Mouse (Mus musculus): ENCODE results near the gene Sesn2. TPM values are rescaled to one million over a fixed set of nuclear protein-coding genes. Genes with fewer than 3 reads are reported as not detected.
A peak's percentile ranks its signal among the peaks of the same experiment; 100 is the strongest.

Sesn2 gene
- total RNA-seq, 2 experiments from 2014 or later, result 13.1 to 13.3 TPM

DNA sequence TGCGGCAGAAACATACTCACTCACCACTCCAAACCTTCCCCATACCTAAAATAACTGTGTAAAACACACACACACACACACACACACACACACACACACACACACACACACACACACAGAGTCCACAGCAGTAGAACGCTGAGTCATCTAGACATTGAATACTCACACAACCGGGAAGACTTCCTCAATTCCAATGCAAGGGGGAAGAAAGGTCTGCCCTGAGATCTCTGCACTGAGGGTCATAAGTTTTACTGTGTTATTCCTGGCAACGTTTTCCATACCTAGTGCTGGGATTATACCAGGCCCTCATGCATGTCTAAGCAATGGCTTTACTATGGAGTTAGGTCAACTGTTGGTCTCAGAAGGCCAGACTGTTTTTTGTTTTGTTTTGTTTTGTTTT lies 19.0 kb upstream of the Sesn2 start:
- TF ChIP-seq CTCF (conservative IDR thresholded peaks at IDR 0.05), result no peak
- Histone ChIP-seq H3K4me3 (no peak overlapping the region), H3K27ac (no peak overlapping the region)
- DNase-seq (ENCODE audit: low spot score in 2 of 2), result no peak

DNA sequence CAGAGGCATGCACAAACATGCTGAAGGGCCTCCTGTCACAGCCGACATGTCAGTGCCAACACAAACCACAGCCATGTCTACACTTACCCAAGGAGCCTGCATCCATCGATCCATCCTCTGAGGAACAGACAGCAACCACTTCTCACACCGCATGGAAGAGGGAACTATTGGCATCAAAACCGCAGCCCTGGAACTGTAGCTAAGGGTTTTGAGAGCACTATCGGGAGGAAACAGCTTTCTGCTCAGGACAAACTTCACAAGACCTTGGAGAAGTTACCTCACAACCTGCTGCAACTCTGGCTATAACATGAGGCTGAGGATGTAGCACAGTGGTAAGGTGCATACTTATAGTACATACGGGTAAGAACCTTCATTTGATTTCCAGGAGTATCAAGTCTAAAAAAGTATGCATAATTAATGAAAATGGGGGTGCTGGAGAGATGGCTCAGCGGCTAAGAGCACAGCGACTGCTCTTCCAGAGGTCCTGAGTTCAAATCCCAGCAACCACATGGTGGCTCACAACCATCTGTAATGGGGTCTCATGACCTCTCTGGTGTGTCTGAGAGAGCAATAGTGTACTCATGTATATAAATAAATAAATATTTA lies 17.7 kb upstream of the Sesn2 start:
- Histone ChIP-seq H3K4me3 (no peak overlapping the region), H3K27ac (no peak overlapping the region)
- no peak for DNase-seq (ENCODE audit: low spot score in 2 of 2)
- no peak for TF ChIP-seq CTCF (conservative IDR thresholded peaks at IDR 0.05)

DNA sequence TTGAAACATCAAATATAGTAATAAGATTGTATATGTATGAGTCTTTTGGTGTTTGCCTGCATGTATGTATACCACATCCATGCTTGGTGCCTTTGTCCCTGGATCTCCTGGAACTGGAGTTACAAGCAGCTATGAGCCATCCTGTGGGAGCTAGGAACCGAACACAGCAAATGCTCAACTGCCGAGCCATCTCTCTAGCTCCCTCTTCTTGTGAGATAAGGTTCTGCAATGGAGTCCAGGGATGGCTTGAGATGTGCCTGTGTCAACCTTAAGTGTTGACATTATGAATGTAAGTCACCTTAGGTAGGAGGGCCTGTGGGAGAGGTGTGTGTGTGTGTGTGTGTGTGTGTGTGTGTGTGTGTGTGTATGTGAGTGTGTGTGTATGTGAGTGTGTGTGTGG lies 16.4 kb upstream of the Sesn2 start:
- TF ChIP-seq CTCF (conservative IDR thresholded peaks at IDR 0.05), result peak; percentile 56
- DNase-seq (ENCODE audit: low spot score in 2 of 2), result no peak
- H3K27ac ChIP-seq, result no peak overlapping the region
- H3K4me3 ChIP-seq, result no peak overlapping the region

DNA sequence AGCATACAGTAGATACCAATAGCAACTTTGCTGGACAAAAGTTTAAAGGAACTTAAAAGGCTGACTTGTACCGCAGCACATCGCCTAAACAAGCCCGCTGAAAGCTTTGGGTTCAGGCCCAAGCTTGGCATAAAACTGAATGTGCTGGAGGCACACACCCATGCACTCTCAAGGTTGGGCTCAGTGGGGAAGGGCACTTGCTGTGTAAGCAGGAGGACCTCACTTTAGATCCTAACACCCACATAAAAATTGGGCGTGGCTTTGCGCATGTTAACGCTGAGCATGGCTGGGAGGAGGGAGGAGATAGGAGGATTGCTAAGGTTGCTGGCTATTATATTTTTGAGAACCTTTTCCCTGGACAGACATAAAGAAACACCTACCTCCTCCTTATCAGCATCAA lies 14.5 kb upstream of the Sesn2 start:
- TF ChIP-seq CTCF (conservative IDR thresholded peaks at IDR 0.05), result no peak
- no peak overlapping the region for H3K27ac ChIP-seq
- DNase-seq (ENCODE audit: low spot score in 2 of 2), result no peak
- no peak overlapping the region for H3K4me3 ChIP-seq

- H3K4me3 ChIP-seq, result no peak overlapping the region
- TF ChIP-seq CTCF (conservative IDR thresholded peaks at IDR 0.05), result no peak
- no peak overlapping the region for H3K27ac ChIP-seq
- DNase-seq (ENCODE audit: low spot score in 2 of 2), result no peak
Observed at GRCm38 (mm10) chr4:132524321-132524741, 14.0 kb upstream of the Sesn2 start.

DNA sequence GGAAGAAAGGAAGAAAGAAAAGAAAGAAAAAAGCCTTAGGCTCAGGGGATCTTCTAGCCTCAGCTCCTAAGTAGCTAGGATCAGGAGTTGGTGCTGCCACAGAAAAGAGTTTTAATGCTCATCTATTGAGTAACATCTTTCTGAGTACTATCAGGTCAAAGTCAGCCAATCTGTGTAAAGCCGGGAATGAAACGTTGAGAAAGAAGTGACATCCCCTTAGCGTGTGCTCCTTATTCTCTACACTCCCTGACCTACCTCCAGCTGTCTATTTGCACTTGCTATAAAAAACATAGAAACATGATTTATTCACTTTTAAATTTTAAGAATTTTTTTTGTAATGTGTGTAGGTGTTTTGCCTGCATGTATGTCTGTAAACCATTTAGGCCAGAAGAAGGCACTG lies 8.9 kb upstream of the Sesn2 start:
- DNase-seq (ENCODE audit: low spot score in 2 of 2), result no peak
- Histone ChIP-seq H3K27ac (no peak overlapping the region), H3K4me3 (no peak overlapping the region)
- TF ChIP-seq CTCF (conservative IDR thresholded peaks at IDR 0.05), result no peak

GRCm38 (mm10) chr4:132518066-132518465 lies 7.8 kb upstream of the Sesn2 start:
- no peak overlapping the region for H3K4me3 ChIP-seq
- TF ChIP-seq CTCF (conservative IDR thresholded peaks at IDR 0.05), result no peak
- DNase-seq (ENCODE audit: low spot score in 2 of 2), result no peak
- no peak overlapping the region for H3K27ac ChIP-seq

DNA sequence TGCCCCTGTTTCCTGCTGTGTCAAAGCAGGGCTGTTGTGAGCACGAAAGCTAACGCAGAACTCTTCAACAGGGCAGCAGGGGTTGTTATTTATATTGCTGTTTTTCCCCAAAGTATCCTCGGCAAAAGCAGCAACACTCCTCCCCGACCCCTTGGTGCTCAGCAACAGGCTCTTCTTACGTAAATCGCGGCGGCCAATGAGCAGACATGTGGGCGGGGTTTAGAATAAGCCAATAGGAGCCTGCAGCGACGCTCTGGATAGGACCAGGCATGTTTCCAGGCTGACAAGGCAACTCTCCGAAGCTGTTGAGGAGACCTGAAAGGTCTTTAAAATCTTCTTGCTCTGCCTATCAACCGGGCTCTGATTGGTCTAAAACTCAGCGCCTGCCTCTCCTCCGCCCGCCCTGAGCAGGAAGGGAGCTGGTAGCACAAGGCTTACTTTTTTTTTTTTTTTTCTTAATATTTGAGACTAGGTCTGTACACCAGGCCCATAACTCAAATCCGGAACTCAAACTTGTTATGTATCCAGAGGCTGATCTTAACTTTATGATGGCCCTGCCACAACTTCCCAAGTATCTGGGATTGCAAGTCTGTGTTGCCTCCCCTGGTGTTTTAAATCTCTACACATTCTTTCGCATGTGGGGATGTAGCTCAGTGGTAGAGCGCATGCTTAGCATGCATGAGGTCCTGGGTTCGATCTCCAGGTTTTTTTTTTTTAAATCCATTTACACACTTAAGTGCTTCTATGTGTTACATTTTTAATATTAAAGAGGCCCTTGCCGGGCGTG lies 5.3 kb upstream of the Sesn2 start:
- DNase-seq (ENCODE audit: low spot score in 2 of 2), result peak; percentile 88 to 95
- no peak for TF ChIP-seq CTCF (conservative IDR thresholded peaks at IDR 0.05)
- H3K27ac ChIP-seq, result peak overlapping the region; percentile 92
- H3K4me3 ChIP-seq, result peak overlapping the region; percentile 69

GRCm38 (mm10) chr4:132514555-132515135 lies 4.3 kb upstream of the Sesn2 start:
- peak; percentile 94 for TF ChIP-seq CTCF (conservative IDR thresholded peaks at IDR 0.05)
- DNase-seq (ENCODE audit: low spot score in 2 of 2), result peak; percentile 71 to 89
- H3K27ac ChIP-seq, result peak overlapping the region; percentile 92
- peak overlapping the region; percentile 69 for H3K4me3 ChIP-seq

DNA sequence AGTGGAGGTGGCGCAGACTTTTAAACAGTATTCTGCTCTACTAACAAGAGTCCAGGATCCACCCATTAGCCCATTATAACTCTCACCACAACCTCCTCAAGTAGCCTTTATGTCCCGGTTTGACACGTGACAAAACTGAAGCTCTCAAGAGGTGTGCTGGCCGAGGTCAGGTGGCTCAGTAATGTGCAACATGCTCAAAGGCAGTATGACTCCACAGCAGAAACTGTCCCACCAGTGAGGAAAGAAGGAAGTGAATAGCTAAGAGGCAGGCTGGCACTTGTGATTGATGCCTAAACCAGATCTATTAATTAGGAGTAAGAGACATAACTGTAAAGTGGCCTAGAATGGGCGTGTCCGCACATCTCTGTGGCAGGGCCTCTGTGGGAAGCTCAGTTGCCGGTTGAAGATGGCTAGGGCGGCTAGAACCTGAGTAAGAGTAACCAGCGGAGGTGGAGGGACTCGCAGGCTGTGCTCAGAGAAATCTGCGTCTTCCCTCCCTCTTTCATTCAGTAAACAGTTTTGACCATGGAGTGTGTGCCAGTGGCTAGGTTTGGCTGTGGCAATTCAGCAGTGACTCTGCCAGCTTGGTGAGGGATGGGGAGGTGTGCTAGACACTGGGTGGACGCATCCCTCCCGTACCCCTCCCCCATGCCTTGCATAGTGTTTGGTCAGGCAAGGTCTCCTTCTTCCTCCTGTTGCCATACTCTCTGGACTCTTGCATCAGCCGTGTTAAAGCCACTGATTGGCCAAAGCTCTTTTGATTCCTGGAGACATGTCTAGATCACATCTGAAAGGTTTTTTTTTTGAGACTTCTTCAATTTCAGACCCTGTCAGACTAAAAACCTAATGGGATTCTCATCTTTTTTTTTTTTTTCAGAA lies 3.3 kb upstream of the Sesn2 start:
- DNase-seq (ENCODE audit: low spot score in 2 of 2), result no peak
- Histone ChIP-seq H3K4me3 (no peak overlapping the region), H3K27ac (no peak overlapping the region)
- no peak for TF ChIP-seq CTCF (conservative IDR thresholded peaks at IDR 0.05)

GRCm38 (mm10) chr4:132512080-132512479 lies 1.8 kb upstream of the Sesn2 start:
- no peak for DNase-seq (ENCODE audit: low spot score in 2 of 2)
- H3K4me3 ChIP-seq, result no peak overlapping the region
- TF ChIP-seq CTCF (conservative IDR thresholded peaks at IDR 0.05), result no peak
- no peak overlapping the region for H3K27ac ChIP-seq

- DNase-seq (ENCODE audit: low spot score in 2 of 2), result peak; percentile 50 to 59
- no peak for TF ChIP-seq CTCF (conservative IDR thresholded peaks at IDR 0.05)
- peak overlapping the region; percentile 73 for H3K4me3 ChIP-seq
- H3K27ac ChIP-seq, result peak overlapping the region; percentile 92
Observed at GRCm38 (mm10) chr4:132509621-132510296, 542 bp downstream of the Sesn2 start.
